Mouse (Mus musculus) spleen, adult 2 months (tissue): Measurements from ENCODE around the gene Grk4.

Experiments
- CTCF ChIP-seq: fragments of 200-500 bp; IDR thresholded peaks from 2 replicates; pipeline ENCODE4 v1.5.1; 2011; ENCODE audit warnings: mild to moderate bottlenecking, inconsistent platforms; ENCODE audit not compliant: insufficient read depth, insufficient read length, insufficient replicate concordance; ENCODE audit errors: extremely low read depth
- POLR2A ChIP-seq: fragments of 200-500 bp; IDR thresholded peaks from 2 replicates; pipeline ENCODE4 v1.6.1; 2011; ENCODE audit warnings: low read depth, low read length, inconsistent platforms

DNA sequence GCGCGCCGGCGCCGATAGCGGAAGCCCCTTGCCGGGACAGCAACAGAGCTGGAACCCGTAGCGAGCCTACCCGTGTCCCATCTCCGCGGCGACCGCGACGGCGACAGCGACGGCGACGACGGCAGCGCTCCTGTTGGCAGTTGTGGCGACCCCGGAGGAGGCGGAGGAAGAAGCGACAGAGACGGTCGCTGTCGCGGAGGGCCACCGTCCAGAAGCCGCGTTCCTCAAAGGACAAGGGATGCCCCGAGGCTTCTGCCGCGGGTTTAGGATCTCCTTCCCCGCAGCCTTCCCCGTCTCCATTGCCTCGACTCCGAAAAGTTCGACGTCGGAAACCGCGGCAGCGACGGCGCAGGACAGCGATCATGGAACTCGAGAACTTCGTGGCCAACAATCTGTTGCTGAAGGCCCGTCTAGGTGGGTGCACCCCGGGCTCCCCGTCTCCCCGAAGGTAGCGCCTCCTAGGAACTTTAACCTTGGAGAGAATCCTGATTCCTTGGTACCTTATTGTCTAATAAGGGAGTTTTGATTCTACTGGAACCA, 482 bp downstream of the Grk4 start:
- TF ChIP-seq POLR2A (no peak), CTCF (no peak)
